Mouse (Mus musculus) adrenal gland, postnatal 10 days (tissue): Measurements from ENCODE around the gene Brd2. TPM values are rescaled to one million over a fixed set of nuclear protein-coding genes. Genes with fewer than 3 reads are reported as not detected.
A peak's percentile ranks its signal among the peaks of the same experiment; 100 is the strongest.

Source experiments
- DNase-seq: peaks from one replicate; pipeline ENCODE4 v3.0.0; 2021; ENCODE audit warnings: mixed read lengths
- total RNA-seq, 2 experiments: library from RNA; stranded (reverse); gene quantifications; 2 replicates each; pipeline ENCODE4 v1.2.3; 2021

Brd2 gene
- total RNA-seq, 2 experiments from 2014 or later: 170 to 181 TPM

DNA sequence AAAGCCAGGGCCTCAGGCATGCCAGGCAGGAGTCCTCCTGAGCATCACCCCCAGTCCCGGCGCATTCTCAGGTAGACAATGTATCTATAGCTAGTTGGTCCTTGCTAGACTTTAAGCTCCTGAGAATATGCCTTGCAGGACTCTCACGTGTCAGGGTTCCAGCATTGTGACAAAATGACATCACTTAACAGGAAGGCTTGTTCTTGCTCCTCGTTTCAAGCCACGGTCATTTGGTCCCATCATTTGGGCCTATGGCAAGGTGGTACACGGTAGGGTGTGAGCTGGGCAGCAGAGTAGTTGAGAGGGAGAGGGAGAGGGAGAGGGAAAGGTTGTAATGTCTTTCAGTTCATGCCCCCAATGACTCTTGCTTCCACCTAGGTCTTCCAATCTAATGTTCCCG is 9.5 kb upstream of the Brd2 start:
- no peak for DNase-seq

DNA sequence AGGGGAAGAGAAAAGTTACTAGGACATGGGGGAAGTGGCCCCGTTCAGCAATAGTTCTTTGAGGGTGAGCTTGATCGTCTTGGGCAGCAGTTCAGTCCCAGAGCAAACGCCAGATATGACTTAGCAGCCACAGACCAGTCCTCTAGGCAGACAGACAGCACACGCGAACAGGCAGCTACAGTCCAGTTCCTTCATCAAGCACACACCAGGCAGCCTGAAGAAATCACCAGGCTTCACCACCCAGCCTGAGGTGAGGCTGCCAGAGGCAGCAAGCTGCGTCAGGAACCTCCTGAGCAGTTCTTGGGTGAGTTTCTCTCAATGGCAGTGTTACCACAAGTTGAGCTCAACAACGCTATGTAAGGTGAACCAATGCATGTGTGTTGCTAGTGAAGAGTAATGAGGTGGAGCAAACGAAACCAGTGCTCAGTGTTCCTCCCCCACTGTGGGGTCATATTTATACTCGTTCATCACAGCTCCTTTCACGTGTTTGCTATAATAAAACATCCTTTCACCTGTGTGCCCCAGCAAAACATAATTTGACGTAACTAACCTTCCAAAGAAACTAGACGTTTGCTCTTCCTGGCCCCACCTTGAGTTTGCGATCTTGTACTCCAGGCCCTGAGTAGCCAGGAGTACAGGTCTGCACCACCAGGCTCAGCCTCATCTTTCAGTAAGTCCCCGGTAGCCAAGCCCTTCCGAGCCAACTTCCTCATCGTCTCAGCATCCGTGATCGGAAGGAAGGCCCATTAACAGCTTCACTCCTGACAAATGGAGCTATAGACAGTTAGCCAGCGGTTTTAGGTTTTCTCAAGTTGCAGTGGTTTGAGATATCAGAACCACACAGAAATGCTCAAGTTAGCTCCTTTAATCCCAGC is 7.9 kb upstream of the Brd2 start:
- no peak for DNase-seq

GRCm38 (mm10) chr17:34128944-34129791 is 6.7 kb upstream of the Brd2 start:
- DNase-seq: no peak

DNA sequence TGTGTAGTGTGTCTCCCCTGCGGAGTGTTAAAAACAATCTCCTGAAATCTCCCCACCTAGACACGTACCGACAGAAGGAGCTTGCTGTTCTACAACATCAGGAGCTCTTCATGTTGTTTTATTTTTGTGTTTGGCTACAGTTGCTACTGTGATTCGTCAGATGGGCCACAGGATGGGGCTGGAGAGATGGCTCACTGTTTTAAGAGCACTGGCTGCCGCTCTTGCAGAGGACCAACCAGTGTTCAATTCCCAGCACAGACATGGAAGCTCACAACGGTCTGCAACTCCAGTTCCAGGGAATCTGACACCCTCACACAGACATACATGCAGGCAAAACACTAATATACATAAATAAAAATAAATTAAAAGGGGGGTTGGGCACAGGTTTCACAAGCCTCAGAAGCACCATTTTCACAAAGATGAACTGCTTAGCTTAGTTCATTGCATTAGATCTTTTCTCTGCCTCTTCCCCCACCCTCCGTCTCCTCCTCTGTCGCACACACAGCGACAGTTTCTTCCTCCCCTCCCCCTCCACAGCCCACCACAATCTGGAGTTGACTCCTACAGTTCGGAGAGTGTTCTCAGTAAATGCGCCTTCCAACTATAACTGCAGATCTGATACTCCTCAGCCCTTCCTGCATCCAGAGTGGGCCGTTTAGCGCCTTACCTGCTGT is 6.0 kb upstream of the Brd2 start:
- no peak for DNase-seq

DNA sequence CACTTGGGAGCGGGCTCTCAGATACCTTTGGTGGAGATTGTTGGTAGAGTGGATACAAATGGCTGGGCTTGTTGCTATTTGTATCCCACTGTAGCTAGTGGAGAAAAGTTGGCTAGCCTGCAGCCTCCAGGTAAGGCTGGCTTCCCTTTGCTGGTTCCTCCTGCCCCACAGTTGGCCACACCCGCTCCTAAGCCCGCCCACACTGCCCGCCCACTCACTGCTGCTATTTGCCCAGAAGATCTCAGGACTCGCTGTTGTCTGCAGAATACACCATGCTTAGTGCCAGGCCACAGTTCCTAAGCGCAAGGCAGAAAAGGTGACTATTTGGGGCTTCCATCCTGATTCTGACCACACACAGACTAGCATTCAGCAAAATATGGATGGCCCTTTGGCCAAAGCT is 5.0 kb upstream of the Brd2 start:
- DNase-seq: peak; percentile 70

GRCm38 (mm10) chr17:34126826-34127420 is 4.5 kb upstream of the Brd2 start:
- no peak for DNase-seq

GRCm38 (mm10) chr17:34124649-34125048 is 2.2 kb upstream of the Brd2 start:
- DNase-seq: no peak

DNA sequence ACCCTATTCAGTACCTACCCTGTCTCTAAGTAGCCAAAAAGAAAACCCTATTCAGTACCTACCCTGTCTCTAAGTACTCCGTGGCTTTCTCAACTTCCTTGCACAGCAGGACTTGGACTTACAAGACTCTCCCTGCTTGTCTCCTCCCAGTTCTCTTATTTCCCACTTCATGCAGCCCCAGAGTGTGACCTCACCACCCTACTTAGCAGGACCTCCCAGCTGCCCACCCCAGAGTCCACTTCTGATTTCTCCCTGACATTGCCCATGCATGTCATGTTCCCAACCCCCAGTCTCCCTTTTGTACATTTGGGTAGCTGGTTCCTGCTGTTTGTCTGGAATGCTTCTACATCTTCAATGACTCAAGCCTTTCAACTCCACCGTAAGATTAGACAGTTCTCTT is 1.1 kb upstream of the Brd2 start:
- no peak for DNase-seq

DNA sequence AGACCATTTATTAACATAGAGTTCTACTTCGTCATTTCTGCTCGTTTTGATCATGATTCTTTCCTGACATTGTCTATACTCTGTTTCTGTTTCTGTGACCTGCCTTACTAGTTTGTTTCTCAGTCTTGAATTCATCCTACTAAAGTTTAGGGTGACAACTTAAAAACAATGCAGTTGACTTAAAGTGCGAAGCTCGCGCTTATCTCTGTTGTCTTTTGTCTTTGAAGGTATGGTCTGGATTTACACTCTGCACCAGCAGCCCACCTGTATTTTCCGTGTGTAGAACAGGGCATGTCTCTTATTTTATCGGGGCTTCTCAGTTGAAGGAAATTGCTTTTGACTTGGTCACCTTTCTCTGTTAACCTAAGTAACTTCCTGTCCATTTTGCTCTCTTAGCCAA is 677 bp upstream of the Brd2 start:
- no peak for DNase-seq

DNA sequence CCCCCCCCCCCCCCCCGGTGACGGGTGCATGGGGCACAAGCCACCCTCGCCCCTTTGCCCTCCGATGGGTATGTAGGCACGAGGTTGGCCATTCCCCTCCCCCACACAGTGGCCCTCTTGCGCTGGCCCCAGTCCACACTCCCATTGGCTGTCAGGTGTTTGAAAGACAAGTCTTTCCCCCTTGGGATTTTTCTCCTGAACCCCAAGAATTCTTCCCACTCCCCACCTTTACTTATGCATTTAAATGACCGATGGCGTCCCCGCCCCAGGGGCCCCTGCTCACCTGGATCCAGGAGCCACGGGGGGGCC is 601 bp downstream of the Brd2 start:
- peak; percentile 82 for DNase-seq

DNA sequence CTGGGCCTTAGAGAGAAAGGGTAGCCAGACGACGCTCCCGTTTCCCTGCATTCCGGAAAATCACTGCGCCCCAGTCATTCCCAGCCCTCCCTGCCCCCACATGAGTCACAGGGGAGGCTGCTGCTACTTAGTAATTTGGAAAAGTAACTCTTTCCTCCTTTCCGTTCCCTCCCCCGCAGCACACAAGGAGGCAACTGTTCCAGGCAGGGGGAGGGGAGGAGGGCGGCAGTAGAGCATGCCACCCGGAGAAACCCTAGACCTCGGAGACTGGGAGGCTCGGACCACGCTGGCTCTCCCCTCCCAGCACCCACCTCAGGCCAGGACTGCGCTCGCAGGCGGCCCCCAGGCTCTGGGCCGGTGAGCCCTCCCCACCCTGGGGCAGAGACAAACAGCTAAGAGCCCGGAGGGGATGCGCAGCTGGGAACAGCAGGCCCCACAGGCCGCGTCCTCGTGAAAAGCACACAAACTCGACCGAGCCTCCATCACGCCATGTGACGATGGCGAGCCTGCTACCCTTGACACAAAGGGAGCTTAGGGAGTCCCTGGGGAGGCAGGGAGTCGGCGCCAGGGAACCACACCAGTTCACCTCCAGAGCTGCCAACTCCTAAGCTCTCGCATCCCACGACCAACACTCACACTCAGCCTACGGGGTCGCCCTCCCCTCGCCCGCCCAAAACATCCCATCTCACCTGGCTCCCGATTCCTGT is 1.1 kb downstream of the Brd2 start:
- DNase-seq: peak; percentile 92

- DNase-seq: peak; percentile 88
Measured at GRCm38 (mm10) chr17:34120814-34121171, 1.6 kb downstream of the Brd2 start.

GRCm38 (mm10) chr17:34120180-34120723 is 2.2 kb downstream of the Brd2 start:
- DNase-seq: peak; percentile 95

- DNase-seq: peak; percentile 99
Measured at GRCm38 (mm10) chr17:34119249-34120179, 2.9 kb downstream of the Brd2 start, which contains the start of gene H2-DMa. Gene H2-DMa, plus strand, starts transcription at chr17:34119541.

GRCm38 (mm10) chr17:34118873-34119248 is 3.6 kb downstream of the Brd2 start:
- no peak for DNase-seq

DNA sequence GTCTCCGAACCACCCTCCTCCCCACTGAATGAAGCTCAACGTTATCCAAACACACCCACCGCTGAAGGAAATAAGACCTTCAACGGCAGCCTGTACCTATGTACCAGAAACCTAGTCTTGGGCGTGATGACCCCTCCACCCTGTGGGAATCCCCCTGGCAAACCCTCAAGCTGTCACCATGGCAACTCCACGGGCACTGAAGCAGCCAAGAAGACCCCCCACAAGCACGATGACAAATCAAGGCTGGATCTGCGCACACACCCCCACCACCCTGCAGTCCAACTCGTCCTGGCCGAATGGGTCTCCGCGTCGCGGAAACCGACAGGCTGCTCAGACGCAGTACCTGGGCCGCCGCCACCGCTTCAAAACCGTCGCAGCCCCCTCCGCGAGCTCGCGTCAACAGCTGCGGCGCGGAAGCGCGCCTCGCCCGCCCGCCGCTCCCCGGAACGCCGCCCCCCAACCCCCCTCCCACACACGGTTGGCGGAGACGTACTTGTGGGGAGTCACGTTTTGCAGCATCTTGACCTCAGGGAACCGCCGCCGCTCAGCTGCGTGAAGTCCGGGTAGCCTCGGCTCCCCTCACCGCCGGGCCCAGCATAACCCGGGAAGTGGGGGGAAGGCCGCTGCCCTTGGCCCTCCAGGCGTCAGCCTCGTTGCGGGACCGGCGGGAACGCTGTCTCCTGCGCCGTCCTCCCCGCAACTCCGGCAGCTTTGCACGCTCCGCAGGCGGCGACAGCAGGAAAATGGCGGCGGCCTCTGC is 4.1 kb downstream of the Brd2 start:
- DNase-seq: peak; percentile 49

GRCm38 (mm10) chr17:34117421-34118112 is 4.9 kb downstream of the Brd2 start:
- no peak for DNase-seq

DNA sequence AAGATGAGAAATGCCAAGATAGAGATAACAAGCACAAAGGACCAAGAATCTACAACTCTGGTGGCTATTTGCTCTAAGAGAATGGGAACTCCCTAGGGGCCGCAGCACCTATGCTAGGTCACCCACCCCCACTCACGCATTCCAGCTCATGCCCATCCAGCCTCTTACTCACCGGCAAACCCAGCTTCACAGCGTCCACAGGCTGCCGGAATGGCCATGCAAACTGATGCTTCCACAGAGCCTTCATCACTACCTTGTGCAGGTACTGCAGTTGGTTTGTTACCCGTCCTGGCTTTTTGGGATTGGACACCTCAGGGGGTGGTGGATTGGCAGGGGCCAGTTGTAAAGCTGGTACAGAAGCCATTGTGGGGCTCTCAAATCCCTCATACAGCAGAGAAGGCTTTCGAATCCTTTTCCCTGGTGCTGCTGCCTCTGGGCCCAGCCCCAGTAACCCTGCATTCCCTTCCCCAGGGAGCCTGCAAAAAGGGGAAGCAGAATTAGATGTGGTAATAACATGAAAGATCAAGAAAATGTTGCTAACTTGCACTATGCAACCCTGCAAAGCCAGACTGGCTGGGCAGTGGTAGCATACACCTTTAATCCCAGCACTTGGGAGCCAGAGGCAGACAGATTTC is 5.6 kb downstream of the Brd2 start:
- DNase-seq: peak; percentile 41

DNA sequence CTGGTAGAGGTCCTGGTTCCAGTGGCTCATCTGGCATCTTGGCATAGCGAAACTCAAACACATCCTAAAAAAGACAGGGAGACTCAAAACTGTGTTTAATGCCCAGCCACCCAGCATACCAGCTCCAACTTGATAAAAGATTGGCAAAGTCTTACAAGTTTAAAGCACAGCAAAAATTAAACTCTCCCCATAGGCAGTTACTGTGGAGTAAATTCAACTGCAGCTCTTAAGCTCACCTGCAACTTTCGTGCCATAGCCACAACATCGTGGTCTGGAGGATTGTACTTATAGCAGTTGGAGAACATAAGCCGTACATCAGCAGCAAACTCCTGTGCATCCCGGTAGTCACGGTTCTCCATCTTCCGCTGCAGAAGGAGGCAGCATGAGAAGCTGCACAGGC is 8.3 kb downstream of the Brd2 start:
- DNase-seq: no peak
